Mouse (Mus musculus) macrophage (primary cell): ENCODE data around the gene Amfr. TPM values are rescaled to one million over a fixed set of nuclear protein-coding genes. Genes with fewer than 3 reads are reported as not detected.

Source experiments
- H3K27ac ChIP-seq: fragments of 350-480 bp; formaldehyde crosslinking; 2 replicates; pipeline ENCODE4 v1.9.0; 2021
- H3K36me3 ChIP-seq: fragments of 350-480 bp; formaldehyde crosslinking; 2 replicates; pipeline ENCODE4 v1.9.0; 2021; ENCODE audit errors: inconsistent target
- H3K4me3 ChIP-seq: fragments of 350-480 bp; formaldehyde crosslinking; 2 replicates; pipeline ENCODE4 v1.9.0; 2021; ENCODE audit errors: inconsistent target
- H3K79me2 ChIP-seq: fragments of 350-480 bp; formaldehyde crosslinking; 2 replicates; pipeline ENCODE4 v1.9.0; 2021; ENCODE audit errors: inconsistent target
- WGBS: methylation state at CpG from one replicate; pipeline ENCODE4 v1.1.7; 2026; ENCODE audit warnings: inconsistent platforms; ENCODE audit not compliant: missing documents; 5-methylcytosine and 5-hydroxymethylcytosine counted together
- polyA plus RNA-seq: library from polyadenylated mRNA; stranded (reverse); fragments of 250-400 nt; gene quantifications from 3 replicates; pipeline ENCODE4 v1.2.4, GENCODE M21; 2018; ENCODE audit warnings: inconsistent platforms

Gene Amfr
- polyA plus RNA-seq, 1 experiment from 2014 or later = 58.0 TPM

GRCm38 (mm10) chr8:93972211-93972610, 40.4 kb downstream of the Amfr start:
- Histone ChIP-seq H3K36me3 (peaks cover 48% of the 10 kb centered on the region), H3K27ac (no peak overlapping the region), H3K4me3 (no peak overlapping the region), H3K79me2 (no peaks in the 10 kb centered on the region)
- WGBS = 88% methylated on average over 5 of the region's 5 CpGs

DNA sequence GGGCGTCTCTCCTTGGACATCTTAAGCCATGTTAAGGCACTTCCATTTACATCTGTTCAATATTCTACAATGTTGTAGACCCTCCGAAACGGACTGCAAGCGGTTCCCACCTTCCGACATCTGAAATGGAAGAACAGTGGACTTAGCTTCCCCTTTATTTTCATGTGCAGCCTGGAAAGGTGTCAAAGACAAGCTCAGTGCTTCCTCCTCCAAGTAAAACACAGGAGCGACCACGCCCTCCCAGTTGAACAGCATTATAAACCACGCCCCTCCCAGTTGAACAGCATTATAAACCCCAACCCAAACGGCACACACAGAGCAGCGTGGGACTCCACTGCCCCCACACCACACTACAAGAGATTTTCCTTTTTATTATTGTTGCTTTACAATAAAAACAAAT, 41.2 kb downstream of the Amfr start:
- Histone ChIP-seq H3K36me3 (peaks cover 46% of the 10 kb centered on the region), H3K79me2 (no peaks in the 10 kb centered on the region), H3K27ac (no peak overlapping the region), H3K4me3 (no peak overlapping the region)
- 97% methylated on average over 10 of the region's 10 CpGs for WGBS

GRCm38 (mm10) chr8:93969626-93970340, 42.9 kb downstream of the Amfr start:
- H3K27ac ChIP-seq = no peak overlapping the region
- H3K4me3 ChIP-seq = no peak overlapping the region
- 89% methylated on average over 7 of the region's 7 CpGs for WGBS
- no peaks in the 10 kb centered on the region for H3K79me2 ChIP-seq
- H3K36me3 ChIP-seq = peaks cover 29% of the 10 kb centered on the region

DNA sequence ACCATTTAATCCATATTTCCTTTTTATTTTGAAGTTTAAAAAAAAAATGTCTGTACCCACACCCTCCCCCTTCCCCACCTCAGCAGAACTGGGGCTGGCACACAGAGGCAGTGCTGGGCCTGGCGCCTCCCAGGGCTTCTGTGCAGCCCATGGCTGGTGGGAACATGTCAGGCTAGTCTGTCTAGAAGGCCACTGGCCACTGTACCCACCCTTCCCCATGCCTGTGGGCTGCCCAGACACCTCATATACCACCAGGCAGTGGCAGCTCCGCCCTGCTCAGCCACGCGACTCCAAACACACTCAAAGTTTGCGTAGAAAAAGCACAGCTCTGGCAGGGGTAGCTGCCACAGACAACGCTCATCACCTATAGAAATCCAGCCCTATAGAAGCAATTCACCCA, 44.3 kb downstream of the Amfr start:
- Histone ChIP-seq H3K79me2 (no peaks in the 10 kb centered on the region), H3K36me3 (peaks cover 14% of the 10 kb centered on the region), H3K27ac (no peak overlapping the region), H3K4me3 (no peak overlapping the region)
- 96% methylated on average over 6 of the region's 6 CpGs for WGBS

GRCm38 (mm10) chr8:93960909-93961308, 51.7 kb downstream of the Amfr start:
- Histone ChIP-seq H3K36me3 (no peaks in the 10 kb centered on the region), H3K79me2 (no peaks in the 10 kb centered on the region), H3K27ac (no peak overlapping the region), H3K4me3 (no peak overlapping the region)
- 91% methylated on average over 6 of the region's 6 CpGs for WGBS

DNA sequence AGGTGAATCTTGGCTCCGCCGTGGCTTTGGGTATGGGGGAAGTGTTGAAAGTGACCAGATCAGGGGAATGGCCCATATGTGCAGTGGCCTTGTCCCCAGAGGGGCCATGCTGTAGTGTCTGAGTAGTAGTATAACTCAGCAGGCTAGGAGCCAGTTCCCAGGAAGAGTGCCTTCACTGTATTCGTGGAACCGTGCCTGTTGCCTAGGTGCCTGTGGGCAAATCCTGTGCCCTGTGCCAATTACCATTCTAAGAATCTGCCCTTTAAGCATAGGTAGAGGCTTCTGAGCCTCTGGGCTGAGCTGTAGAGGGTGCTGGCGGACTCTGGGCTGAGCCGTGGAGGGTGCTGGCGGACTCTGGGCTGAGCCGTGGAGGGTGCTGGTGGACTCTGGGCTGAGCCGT, 54.2 kb downstream of the Amfr start:
- Histone ChIP-seq H3K79me2 (no peaks in the 10 kb centered on the region), H3K4me3 (no peak overlapping the region), H3K27ac (no peak overlapping the region), H3K36me3 (no peaks in the 10 kb centered on the region)
- 83% methylated on average over 8 of the region's 9 CpGs for WGBS

GRCm38 (mm10) chr8:93952511-93952910, 60.1 kb downstream of the Amfr start:
- H3K36me3 ChIP-seq = no peaks in the 10 kb centered on the region
- WGBS = 91% methylated on average over 9 of the region's 9 CpGs

DNA sequence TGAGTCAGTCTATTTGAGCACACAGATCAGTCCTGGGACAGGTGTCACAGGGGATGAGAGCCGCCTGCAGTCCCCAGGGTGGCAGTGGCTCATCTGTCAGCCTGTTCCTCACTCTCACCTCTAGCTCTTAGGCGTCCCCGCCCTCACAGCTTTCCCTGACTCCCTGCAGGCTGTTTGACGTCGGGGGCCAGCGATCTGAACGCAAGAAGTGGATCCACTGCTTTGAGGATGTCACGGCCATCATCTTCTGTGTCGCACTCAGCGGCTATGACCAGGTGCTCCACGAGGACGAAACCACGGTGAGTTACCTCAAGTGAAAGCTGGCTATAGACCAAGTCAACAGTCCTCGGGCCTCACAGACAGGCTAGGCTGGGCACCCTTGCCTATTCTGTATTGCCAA, 62.5 kb downstream of the Amfr start:
- Histone ChIP-seq H3K4me3 (no peak overlapping the region), H3K27ac (no peak overlapping the region), H3K36me3 (no peaks in the 10 kb centered on the region), H3K79me2 (no peaks in the 10 kb centered on the region)
- 90% methylated on average over 14 of the region's 14 CpGs for WGBS

More at GRCm38 (mm10) chr8:93952511-93952910, 60.1 kb downstream of the Amfr start:
- Histone ChIP-seq H3K4me3 (no peak overlapping the region), H3K27ac (no peak overlapping the region), H3K79me2 (no peaks in the 10 kb centered on the region)

GRCm38 (mm10) chr8:93946397-93946796, 66.2 kb downstream of the Amfr start:
- Histone ChIP-seq H3K4me3 (no peak overlapping the region), H3K36me3 (no peaks in the 10 kb centered on the region), H3K27ac (no peak overlapping the region), H3K79me2 (no peaks in the 10 kb centered on the region)
- WGBS = 86% methylated on average over 1 of the region's 1 CpGs

GRCm38 (mm10) chr8:93945781-93946180, 66.9 kb downstream of the Amfr start:
- Histone ChIP-seq H3K36me3 (no peaks in the 10 kb centered on the region), H3K4me3 (no peak overlapping the region), H3K27ac (no peak overlapping the region), H3K79me2 (no peaks in the 10 kb centered on the region)
- WGBS = 94% methylated on average over 4 of the region's 4 CpGs

DNA sequence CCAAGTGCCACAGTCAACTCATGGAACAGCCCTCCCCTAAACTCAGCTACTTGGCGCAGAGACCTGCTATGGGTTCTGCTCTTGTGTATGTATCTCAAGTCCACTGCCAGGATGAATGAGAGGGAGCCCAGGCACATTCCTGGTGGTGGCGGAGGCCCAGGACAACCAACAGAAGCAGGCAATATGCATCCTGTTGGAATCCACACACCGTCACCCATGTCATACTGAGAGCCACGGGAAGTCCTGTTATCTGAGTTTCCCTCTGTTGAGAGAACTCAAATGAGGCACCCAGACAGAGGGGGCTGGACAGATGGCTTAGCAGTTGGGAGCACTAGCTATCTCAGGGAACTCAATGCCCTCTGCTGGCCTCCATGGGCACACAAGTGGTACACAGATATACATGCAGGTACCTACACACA, 71.0 kb downstream of the Amfr start:
- H3K79me2 ChIP-seq = no peaks in the 10 kb centered on the region
- no peaks in the 10 kb centered on the region for H3K36me3 ChIP-seq
- 64% methylated on average over 4 of the region's 4 CpGs for WGBS
- no peak overlapping the region for H3K4me3 ChIP-seq
- no peak overlapping the region for H3K27ac ChIP-seq

DNA sequence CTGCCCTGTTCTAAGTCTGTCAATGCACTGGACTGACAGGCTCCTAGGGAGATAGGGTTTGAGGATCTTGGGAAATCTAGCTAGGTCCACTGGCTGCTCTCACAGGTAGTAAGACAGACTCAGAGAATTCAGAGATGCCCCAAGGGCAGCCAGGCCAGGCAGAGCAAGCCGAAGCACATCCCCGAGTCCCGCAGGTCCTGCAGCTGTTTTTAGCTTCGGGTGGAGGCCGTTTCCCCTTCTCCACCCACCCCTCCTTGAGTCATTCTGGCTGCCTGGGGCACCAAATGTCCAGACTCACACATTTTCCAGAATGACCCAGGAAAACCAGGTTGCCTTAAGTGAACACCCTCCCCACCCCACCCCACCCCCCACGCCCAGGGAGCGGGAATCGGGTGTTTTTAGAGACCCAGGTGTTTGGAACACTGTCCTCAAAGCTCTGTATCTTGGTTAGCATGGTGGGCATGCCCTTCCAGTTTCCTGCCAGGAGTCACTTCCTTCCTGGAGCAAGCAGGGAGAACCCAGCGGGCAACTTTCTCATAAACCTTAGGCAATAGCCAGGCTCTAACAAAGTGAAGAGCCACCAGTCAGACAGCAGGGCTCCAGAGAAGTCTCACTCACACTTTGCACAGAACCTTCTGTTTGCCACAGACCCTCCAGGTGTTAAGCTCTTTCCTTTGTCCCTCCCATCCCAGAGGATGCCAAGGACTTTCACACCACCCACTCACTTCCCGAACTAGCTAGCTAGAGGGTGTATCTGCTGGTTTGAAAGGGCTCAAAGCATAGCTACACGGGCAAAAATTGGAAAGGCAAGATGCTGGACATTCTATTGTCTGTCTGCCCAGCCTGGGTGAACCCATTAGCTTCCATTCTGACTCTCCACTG, 71.9 kb downstream of the Amfr start:
- no peaks in the 10 kb centered on the region for H3K79me2 ChIP-seq
- no peaks in the 10 kb centered on the region for H3K36me3 ChIP-seq
- WGBS = 44% methylated on average over 11 of the region's 11 CpGs
- H3K4me3 ChIP-seq = no peak overlapping the region
- H3K27ac ChIP-seq = no peak overlapping the region

- 88% methylated on average over 3 of the region's 3 CpGs for WGBS
Observed at GRCm38 (mm10) chr8:93938193-93938592, 74.4 kb downstream of the Amfr start.

DNA sequence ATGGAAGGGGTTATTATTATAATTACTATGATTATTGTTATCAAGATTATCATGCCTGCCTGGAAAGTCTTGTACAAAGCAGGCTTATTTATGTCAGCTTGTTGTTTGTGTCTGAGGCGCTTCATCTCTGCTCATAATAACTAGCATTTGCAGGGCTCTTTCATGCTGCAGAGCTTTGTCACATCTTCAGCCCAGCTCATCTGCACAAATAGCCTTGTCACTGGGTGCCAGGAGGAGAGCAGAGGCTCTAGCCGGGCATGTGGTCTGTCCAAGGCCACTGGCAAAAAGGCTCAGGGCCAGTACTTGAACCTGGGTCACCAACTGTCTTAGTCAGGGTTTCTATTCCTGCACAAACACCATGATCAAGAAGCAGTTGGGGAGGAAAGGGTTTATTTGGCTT, 79.4 kb downstream of the Amfr start:
- Histone ChIP-seq H3K36me3 (no peaks in the 10 kb centered on the region), H3K79me2 (no peaks in the 10 kb centered on the region), H3K4me3 (no peak overlapping the region), H3K27ac (no peak overlapping the region)
- WGBS = 85% methylated on average over 2 of the region's 2 CpGs

More at GRCm38 (mm10) chr8:93938193-93938592, 74.4 kb downstream of the Amfr start:
- Histone ChIP-seq H3K27ac (no peak overlapping the region), H3K36me3 (no peaks in the 10 kb centered on the region), H3K79me2 (no peaks in the 10 kb centered on the region), H3K4me3 (no peak overlapping the region)

GRCm38 (mm10) chr8:93932873-93933272, 79.8 kb downstream of the Amfr start:
- H3K36me3 ChIP-seq = no peaks in the 10 kb centered on the region
- H3K4me3 ChIP-seq = no peak overlapping the region
- no peaks in the 10 kb centered on the region for H3K79me2 ChIP-seq
- 21% methylated on average over 6 of the region's 6 CpGs for WGBS
- H3K27ac ChIP-seq = no peak overlapping the region
